Mouse (Mus musculus): ENCODE results near the gene Atp9a.
A peak's percentile ranks its signal among the peaks of the same experiment; 100 is the strongest.

Gene Atp9a

DNA sequence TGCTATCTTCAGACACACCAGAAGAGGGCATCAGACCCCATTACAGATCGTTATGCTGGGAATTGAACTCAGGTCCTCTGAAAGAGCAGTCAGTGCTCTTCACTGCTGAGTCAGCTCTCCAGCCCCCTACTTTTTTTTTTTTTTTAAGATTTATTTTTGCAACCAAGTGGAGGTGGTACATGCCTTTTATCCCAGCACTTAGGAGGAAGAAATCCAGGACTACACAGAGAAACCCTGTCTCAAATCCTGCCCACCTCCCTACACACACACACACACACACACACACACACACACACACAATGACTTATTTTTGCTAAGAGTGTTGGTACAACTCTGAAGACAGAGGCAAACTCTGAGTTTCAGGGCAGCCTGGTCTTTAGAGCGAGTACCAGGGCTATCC, 59.5 kb downstream of the Atp9a start:
- DNase-seq (ENCODE audit: low spot score in 2 of 2), result no peak

- peak in 1 of 2 experiments; percentile 49 for DNase-seq (ENCODE audit: low spot score in 2 of 2)
These were observed 60.7 kb downstream of the Atp9a start for GRCm38 (mm10) chr2:168681531-168681930.

DNA sequence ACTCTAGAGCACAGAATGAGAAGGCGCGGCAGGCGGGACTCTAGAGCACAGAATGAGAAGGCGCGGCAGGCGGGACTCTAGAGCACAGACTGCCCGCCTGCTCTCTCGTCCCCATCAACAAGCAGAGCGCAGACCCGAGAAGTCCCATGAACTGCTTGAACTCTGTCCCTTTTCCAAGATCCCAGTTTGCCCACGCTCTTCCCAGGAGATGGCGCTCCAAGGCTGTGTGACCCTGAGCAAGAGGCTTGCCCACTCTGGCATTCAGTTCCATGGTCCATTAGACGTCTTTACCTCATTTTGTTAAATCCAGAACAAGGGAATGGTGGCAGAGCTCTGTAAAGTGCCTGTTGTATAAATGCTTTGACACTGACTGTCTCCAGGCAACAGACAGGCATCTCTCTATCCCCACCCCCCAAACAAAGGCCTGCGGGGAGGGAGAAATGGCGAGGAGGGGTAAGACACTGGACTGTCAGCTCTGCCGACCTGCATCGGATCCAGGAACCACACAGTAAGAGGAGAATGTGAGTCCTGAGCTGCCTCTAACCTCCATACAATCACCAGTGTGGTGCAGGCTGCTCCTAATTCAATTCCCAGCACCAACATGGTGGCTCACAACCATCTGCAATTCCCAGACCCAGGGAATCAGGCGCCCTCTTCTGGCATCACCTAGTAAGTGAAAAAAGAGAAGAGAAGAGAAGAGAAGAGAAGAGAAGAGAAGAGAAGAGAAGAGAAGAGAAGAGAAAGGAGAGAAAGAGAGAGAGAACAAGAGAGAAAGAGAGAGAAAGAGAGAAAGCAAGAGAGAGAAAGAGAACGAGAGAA, 62.6 kb downstream of the Atp9a start:
- DNase-seq (ENCODE audit: low spot score in 2 of 2), result no peak

- DNase-seq (ENCODE audit: low spot score in 2 of 2), result peak; percentile 62 to 86
These were observed 63.4 kb downstream of the Atp9a start for GRCm38 (mm10) chr2:168678662-168679294.

DNA sequence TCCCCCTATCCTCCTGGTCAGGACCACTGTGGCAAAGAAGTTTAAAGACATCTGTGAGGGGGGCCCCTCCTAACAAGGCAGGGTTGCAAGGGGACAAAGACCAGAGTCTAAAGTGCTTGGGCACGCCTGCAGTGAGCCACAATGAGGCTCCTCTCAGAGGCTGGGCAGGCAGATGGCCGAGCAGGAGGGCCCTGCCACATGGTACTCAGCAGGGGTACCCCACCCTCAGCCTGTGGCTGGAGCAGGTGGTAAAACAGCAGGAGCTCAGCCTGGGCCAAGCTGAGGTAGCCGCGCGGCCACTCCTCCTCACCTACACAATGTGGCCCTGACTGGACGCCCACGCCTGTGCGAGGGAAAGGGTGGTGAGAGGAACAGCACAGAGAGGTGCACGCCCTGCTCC, 64.6 kb downstream of the Atp9a start:
- no peak for DNase-seq (ENCODE audit: low spot score in 2 of 2)

DNA sequence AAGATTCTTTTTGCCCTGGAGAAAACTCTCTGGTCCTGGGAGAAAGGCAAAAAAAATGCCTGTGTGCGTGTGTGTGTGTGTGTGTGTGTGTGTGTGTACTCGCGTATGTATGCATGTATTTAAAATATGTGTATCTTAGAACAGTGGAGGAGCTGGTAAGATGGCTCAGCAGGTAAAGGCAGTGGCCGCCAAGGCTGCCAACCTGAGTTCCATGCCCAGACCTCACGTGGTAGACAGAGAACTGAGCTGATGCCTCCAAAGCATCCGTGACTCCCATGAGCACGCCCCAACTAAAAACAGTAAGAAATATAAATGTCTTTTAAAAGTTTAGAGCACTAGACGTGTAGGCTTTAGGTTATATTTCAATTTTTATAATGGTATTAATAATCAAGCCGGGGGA, 70.5 kb downstream of the Atp9a start:
- DNase-seq (ENCODE audit: low spot score in 2 of 2), result no peak

DNA sequence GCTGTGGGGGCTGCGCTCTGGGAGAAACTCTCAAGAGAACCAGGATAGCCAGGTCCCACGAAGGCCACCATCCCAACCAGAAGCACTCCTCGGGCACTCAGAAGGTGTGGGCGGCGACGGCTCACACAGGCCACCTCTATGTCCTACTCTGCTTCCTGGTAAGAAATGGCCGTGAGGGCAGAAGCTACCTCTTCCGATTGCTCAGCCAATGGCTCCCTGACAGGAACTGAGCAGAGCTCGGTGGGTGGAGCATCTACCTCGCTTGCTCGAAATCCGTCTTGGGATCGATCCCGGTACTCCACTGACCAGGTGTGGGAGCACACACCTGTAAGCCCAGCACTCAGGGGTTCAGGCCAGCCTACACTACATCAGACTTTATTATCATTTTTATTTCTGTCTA, 72.0 kb downstream of the Atp9a start:
- no peak for DNase-seq (ENCODE audit: low spot score in 2 of 2)

DNA sequence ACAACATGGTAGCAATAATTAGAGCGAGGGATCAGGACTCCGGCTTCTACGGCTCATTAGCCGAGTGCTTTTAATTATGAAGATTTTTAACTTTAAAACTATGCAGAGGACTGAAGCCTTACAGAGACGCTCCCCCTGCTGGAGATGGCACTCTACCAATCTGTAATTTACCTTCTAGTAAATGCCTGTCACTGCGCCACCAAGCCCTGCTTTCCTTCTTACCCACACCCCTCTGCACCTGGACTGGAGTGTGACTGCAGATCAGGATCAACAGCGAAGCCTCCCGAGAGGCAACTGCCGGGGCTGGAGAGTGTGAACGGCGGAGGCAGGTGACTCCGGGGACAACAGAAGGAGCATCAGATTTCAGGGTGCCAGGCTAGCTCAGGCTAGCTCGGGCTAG, 72.4 kb downstream of the Atp9a start:
- peak in 1 of 2 experiments; percentile 58 for DNase-seq (ENCODE audit: low spot score in 2 of 2)

- DNase-seq (ENCODE audit: low spot score in 2 of 2), result no peak
These were observed 74.5 kb downstream of the Atp9a start for GRCm38 (mm10) chr2:168667745-168668144.

DNA sequence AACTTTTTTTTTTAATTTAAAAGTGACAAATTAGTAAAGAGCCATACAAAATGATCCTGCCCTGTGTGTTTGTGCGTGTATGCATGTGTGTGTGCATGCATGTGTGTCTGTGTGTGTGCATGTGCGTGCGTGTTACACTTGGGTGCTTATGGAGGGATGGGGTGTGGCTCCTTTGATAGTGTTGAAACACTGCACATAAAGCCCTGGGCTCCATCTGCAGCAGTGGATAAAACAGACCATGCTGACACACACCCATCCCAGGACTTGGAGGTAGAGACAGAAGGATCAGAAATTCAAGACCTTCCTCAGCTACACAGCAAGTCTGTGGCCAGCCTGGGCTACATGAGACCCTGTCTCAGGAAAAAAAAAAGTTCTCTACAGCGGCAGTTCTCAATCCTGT, 76.5 kb downstream of the Atp9a start:
- DNase-seq (ENCODE audit: low spot score in 2 of 2), result no peak

DNA sequence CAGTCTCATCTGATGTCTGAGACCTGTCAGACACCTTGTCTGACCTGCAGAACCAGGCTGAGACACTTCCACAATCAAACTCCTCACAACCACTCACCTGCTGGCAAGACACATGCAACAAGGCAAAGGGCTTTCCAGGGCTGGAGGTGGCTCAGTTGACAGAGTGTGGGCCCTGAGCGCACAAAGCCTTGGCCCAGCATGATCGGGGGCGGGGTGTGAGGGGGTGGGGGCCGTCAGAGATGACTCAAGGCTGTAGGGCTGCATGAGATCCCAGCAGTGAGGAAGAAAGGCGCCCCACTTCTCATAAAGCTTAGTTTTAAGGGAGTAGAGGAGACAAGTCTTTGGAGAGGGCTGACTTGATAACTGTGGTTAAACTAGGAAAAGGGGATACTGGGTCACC, 78.5 kb downstream of the Atp9a start:
- DNase-seq (ENCODE audit: low spot score in 2 of 2), result no peak

- DNase-seq (ENCODE audit: low spot score in 2 of 2), result no peak
These were observed 79.0 kb downstream of the Atp9a start for GRCm38 (mm10) chr2:168663216-168663615.

- no peak for DNase-seq (ENCODE audit: low spot score in 2 of 2)
These were observed 80.4 kb downstream of the Atp9a start for GRCm38 (mm10) chr2:168661802-168662201.

DNA sequence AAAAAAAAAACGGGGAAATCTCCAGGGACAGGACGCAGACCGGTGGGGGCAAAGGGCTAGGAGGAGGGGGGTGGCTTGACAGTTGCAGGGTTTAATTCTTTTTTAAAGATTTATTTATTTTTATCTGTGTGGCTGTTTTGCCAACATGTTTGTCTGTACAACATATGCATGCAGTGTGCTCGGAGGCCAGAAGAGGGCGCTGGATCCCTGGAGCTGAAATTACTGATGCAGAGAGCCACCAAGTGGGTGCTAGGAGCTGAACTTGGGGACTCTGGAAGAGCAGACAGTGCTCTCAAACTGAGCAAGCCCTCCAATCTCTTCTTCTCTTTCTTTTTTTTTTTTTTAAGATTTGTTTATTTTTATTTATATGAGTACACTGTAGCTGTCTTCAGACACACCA, 81.9 kb downstream of the Atp9a start:
- no peak for DNase-seq (ENCODE audit: low spot score in 2 of 2)

DNA sequence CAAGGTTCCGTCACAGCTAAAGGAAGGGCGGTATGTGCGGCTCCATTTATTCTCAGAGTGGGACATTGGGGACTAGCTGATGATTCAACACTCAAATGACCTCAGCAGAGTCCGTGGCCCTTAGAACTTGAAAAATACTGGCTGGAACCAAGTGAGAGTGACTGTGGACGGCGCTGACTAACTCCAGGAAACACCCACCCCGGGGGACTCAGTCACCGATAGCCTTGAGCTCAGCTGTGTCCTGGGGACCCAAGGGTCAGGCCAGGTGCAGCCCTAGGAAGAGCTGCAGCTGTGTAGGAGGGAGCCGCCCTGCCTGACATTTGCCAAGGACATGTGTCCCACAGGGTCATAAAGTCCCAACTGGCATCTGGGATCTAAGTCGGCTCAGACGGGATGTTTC, 83.7 kb downstream of the Atp9a start:
- no peak for DNase-seq (ENCODE audit: low spot score in 2 of 2)

GRCm38 (mm10) chr2:168656569-168657308, 85.5 kb downstream of the Atp9a start:
- no peak for DNase-seq (ENCODE audit: low spot score in 2 of 2)

GRCm38 (mm10) chr2:168654983-168655669, 87.1 kb downstream of the Atp9a start:
- DNase-seq (ENCODE audit: low spot score in 2 of 2), result no peak

GRCm38 (mm10) chr2:168654482-168654881, 87.7 kb downstream of the Atp9a start:
- DNase-seq (ENCODE audit: low spot score in 2 of 2), result no peak

DNA sequence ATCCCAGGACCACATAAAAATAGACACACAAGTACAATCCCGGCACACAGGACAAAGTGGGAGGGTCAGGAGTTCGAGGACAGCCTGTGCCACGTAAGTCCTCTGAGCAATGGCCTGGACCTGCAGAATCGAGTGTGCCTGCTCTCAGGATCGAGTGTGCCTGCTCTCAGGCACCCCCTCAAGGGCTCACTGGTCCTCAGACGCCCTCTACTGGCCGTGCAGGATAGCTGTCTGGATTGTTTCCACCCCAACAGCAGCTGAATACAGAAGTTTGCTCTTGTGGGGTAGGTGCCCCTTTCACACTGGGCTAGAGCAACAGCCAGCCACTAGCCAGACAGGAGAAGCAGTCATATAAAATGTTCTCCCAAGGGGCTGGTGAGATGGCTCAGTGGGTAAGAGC, 90.5 kb downstream of the Atp9a start:
- no peak for DNase-seq (ENCODE audit: low spot score in 2 of 2)

DNA sequence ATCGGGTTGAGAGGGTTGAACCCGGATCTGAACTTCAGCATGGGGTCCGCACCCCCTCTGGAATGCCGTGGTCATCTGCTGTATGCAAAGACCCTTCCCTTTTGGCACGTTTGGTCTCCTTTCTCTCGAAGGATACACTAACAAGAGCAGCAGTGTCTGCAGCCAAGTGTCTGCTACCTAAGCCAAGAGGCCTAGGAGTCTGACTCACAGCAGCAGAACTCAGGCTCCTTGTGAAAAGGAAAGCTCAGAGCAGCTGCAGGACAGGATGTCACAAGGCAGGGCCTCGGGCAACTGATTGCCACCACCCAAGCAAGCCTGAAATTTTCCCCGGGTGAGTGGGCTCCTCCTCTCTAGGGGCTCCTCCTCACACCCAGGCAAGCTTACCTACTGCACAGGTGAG, 94.0 kb downstream of the Atp9a start:
- no peak for DNase-seq (ENCODE audit: low spot score in 2 of 2)

GRCm38 (mm10) chr2:168644855-168645254, 97.4 kb downstream of the Atp9a start:
- DNase-seq (ENCODE audit: low spot score in 2 of 2), result no peak

- DNase-seq (ENCODE audit: low spot score in 2 of 2), result no peak
These were observed 98.6 kb downstream of the Atp9a start for GRCm38 (mm10) chr2:168643524-168644177.

All from frontal cortex, postnatal 36 days (tissue).